Mouse (Mus musculus): ENCODE measurements at regions not wholly inside any gene's neighbourhood (a gene's known extent, or its start where the extent isn't known, plus 50 kb on each side); places are given as distances from the start of the nearest gene placed in this dataset.

DNA sequence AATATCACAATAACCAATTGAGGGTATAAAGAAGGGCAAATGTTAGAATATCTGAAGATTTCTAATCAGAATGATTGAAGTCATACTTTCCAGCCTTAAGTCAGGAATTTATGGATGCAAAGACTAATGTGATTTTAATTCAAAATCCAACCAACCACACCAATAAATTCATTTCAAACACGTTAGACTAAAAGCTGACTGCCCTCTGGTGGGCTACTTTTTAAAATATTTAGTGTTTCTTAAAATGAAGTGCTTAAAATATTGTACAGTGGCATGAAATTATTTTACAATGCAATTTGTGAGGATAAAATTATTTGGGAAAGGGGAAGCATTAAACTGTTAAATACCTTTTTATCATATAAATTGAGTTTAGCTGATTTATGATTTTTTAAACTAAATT is 154.4 kb upstream of the Sp4 start:
- Histone ChIP-seq H3K36me3 (ENCODE audit: control insufficient read depth in 1 of 2, insufficient read depth in 2 of 2, low read length in 2 of 2) (no peaks in the 10 kb centered on the region), H3K9ac (ENCODE audit: control insufficient read depth, low read depth, low read length, poor library complexity, severe bottlenecking) (no peak overlapping the region), H3K27me3 (ENCODE audit: control insufficient read depth in 1 of 2, insufficient read depth in 2 of 2, low read length in 2 of 2) (no peaks in the 10 kb centered on the region), H3K9me3 (replicated peaks; ENCODE audit: insufficient read depth, low read length) (no peaks in the 10 kb centered on the region), H3K4me3 (ENCODE audit: control insufficient read depth in 1 of 2, insufficient read depth in 1 of 2, low read depth in 2 of 2, low read length in 2 of 2) (no peak overlapping the region), H3K27ac (ENCODE audit: control insufficient read depth, low read depth, low read length) (no peak overlapping the region), H3K4me1 (ENCODE audit: control insufficient read depth in 1 of 2, insufficient read depth in 2 of 2, low read length in 2 of 2) (no peaks in the 10 kb centered on the region), H3K79me2 (ENCODE audit: control insufficient read depth, insufficient read depth, low read length, poor library complexity) (no peaks in the 10 kb centered on the region)
- DNase-seq (ENCODE audit: low read depth, low spot score): peak; percentile 5
- TF ChIP-seq MEF2A (IDR thresholded peaks at IDR 0.05; ENCODE audit: extremely low read depth, insufficient replicate concordance, low read depth, low read length, poor library complexity, severe bottlenecking) (no peak), ZC3H11A (IDR thresholded peaks at IDR 0.05; ENCODE audit: low read depth, low read length) (peak; percentile 65), RAD21 (IDR thresholded peaks at IDR 0.05; ENCODE audit: low read depth, low read length) (peak; percentile 65), USF1 (IDR thresholded peaks at IDR 0.05; ENCODE audit: low read depth, low read length) (no peak), CTCF (IDR thresholded peaks at IDR 0.05 in 2 of 3, conservative IDR thresholded peaks at IDR 0.05 in 1 of 3; ENCODE audit: control insufficient read depth in 1 of 3, insufficient read depth in 1 of 3, low read depth in 2 of 3, low read length in 3 of 3, poor library complexity in 1 of 3, severe bottlenecking in 1 of 3) (peak in 2 of 3 experiments; percentile 22 to 42; a peak in 3 of 6 replicates), SMC3 (IDR thresholded peaks at IDR 0.05; ENCODE audit: low read depth, low read length) (peak; percentile 72), TCF12 (IDR thresholded peaks at IDR 0.05; ENCODE audit: low read depth, low read length) (no peak)

DNA sequence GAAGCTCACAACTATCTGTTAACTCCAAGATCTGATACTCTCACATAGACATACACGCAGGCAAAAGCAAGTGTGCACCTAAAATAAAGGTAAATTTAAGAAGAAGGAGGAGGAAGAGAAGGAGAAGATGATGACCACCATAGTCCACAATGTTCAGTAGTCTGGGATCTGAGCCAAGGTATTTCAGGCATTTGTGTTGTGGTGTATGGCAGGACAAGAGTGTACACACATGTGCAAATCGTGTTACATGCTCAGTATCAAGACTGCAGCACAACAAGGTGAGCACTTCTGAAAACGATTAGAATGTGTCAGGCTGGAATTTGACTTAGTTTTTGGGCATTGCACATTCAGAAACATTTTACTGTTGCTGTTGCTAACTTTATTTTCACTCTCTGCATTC is 138.4 kb upstream of the Sp4 start:
- H3K4me3 ChIP-seq (ENCODE audit: control insufficient read depth in 1 of 2, insufficient read depth in 1 of 2, low read depth in 2 of 2, low read length in 2 of 2): no peak overlapping the region
- TF ChIP-seq ETS1 (IDR thresholded peaks at IDR 0.05; ENCODE audit: low read depth, low read length) (no peak), CHD1 (IDR thresholded peaks at IDR 0.05; ENCODE audit: low read depth, low read length) (no peak), EP300 (IDR thresholded peaks at IDR 0.05; ENCODE audit: low read depth in 1 of 2, low read length in 2 of 2) (no peak), ZC3H11A (IDR thresholded peaks at IDR 0.05; ENCODE audit: low read depth, low read length) (no peak), ELF1 (IDR thresholded peaks at IDR 0.05; ENCODE audit: low read depth, low read length) (no peak), CTCF (IDR thresholded peaks at IDR 0.05 in 2 of 3, conservative IDR thresholded peaks at IDR 0.05 in 1 of 3; ENCODE audit: control insufficient read depth in 1 of 3, insufficient read depth in 1 of 3, low read depth in 2 of 3, low read length in 3 of 3, poor library complexity in 1 of 3, severe bottlenecking in 1 of 3) (no peak), ZMIZ1 (IDR thresholded peaks at IDR 0.05; ENCODE audit: low read depth, low read length) (no peak), RAD21 (IDR thresholded peaks at IDR 0.05; ENCODE audit: low read depth, low read length) (no peak), MEF2A (IDR thresholded peaks at IDR 0.05; ENCODE audit: extremely low read depth, insufficient replicate concordance, low read depth, low read length, poor library complexity, severe bottlenecking) (no peak), JUND (IDR thresholded peaks at IDR 0.05; ENCODE audit: low read depth, low read length) (no peak), MAFK (IDR thresholded peaks at IDR 0.05; ENCODE audit: borderline replicate concordance, low read depth, low read length) (no peak), USF2 (IDR thresholded peaks at IDR 0.05; ENCODE audit: borderline replicate concordance in 1 of 2, insufficient read depth in 1 of 2, low read depth in 1 of 2, low read length in 2 of 2) (no peak), NELFE (IDR thresholded peaks at IDR 0.05; ENCODE audit: low read depth, low read length) (no peak), POLR2AphosphoS2 (IDR thresholded peaks at IDR 0.05; ENCODE audit: low read length) (no peak)
- no peaks in the 10 kb centered on the region for H3K9me3 ChIP-seq (replicated peaks; ENCODE audit: insufficient read depth, low read length)
- H3K36me3 ChIP-seq (ENCODE audit: control insufficient read depth in 1 of 2, insufficient read depth in 2 of 2, low read length in 2 of 2): no peaks in the 10 kb centered on the region
- H3K9ac ChIP-seq (ENCODE audit: control insufficient read depth, low read depth, low read length, poor library complexity, severe bottlenecking): no peak overlapping the region
- DNase-seq (ENCODE audit: low read depth, low spot score): no peak
- no peaks in the 10 kb centered on the region for H3K27me3 ChIP-seq (ENCODE audit: control insufficient read depth in 1 of 2, insufficient read depth in 2 of 2, low read length in 2 of 2)
- H3K27ac ChIP-seq (ENCODE audit: control insufficient read depth, low read depth, low read length): no peak overlapping the region
- no peaks in the 10 kb centered on the region for H3K4me1 ChIP-seq (ENCODE audit: control insufficient read depth in 1 of 2, insufficient read depth in 2 of 2, low read length in 2 of 2)
- H3K79me2 ChIP-seq (ENCODE audit: control insufficient read depth, insufficient read depth, low read length, poor library complexity): no peaks in the 10 kb centered on the region
